Comparison of ENCODE assay signal across 11 mouse cellular contexts in the genomic region with DNA sequence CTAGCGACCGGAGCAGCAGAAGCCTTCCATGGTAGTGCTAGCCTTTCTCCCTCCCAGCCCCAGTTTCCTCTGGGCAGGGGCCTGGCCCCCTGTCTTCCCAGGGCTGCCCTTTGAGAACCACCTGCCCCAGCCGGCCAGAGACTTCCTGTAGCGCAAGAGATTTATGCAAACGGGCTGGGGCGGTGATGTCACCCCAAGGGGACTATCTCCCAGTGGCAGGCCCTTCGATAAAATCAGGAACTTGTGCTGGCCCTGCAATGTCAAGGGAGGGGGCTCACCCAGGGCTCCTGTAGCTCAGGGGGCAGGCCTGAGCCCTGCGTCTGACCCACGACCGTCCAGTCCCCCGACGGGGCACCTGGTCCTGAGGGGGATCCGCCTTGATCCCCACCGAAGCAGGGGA. TPM values are rescaled to one million over a fixed set of nuclear protein-coding genes. Genes with fewer than 3 reads are reported as not detected.
DNase-seq lines count a peak whose midpoint lies in the region; ATAC-seq and TF ChIP-seq lines count a peak whose summit lies in the region.
"Had no signal": no experiment of that assay in that cellular context is flagged by ENCODE, and none has a peak within 500 bp of the region (broad histone marks: within the 10 kb centered on the region; RNA-seq: fewer than 3 reads in every experiment).

No protein-coding gene starts in this region.

- TF ChIP-seq CTCF in intestine, postnatal 0 days (IDR thresholded peaks at IDR 0.05; ENCODE audit: low read depth), result no peak
- no peak for TF ChIP-seq CTCF in bone marrow, adult 2 months (IDR thresholded peaks at IDR 0.05; ENCODE audit: control insufficient read depth, insufficient read depth, low read length)

- H3K27ac ChIP-seq in intestine, embryonic 15.5 days, result no peak overlapping the region
- H3K27ac ChIP-seq in intestine, postnatal 0 days (ENCODE audit: low read depth, low read length), result no peak overlapping the region
- H3K27ac ChIP-seq in bone marrow, adult 2 months (ENCODE audit: control insufficient read depth, insufficient read depth, low read depth, low read length, poor library complexity), result peak overlapping the region; percentile 95
- no peak overlapping the region for H3K27ac ChIP-seq in liver, embryonic 11.5 days (ENCODE audit: low read depth, low read length)
- no peak overlapping the region for H3K27ac ChIP-seq in forebrain, embryonic 13.5 days
- H3K27ac ChIP-seq: embryonic facial prominence, embryonic 15.5 days; lung, embryonic 15.5 days had no signal

- no peak for ATAC-seq in intestine, embryonic 15.5 days
- ATAC-seq in intestine, postnatal 0 days, result no peak
- ATAC-seq in liver, embryonic 11.5 days (replicated peaks; ENCODE audit: low FRiP score), result peak; percentile 74
- ATAC-seq in neutrophil, adult 5-6 weeks (ENCODE audit: extremely low read depth, insufficient number of reproducible peaks, low FRiP score, poor library complexity, severe bottlenecking), result peak; percentile 81
- ATAC-seq in forebrain, embryonic 13.5 days, result no peak

- peak; percentile 68 for DNase-seq in liver, embryonic 11.5 days (ENCODE audit: low spot score)
- DNase-seq in urinary bladder, postnatal 36 days (ENCODE audit: low spot score in 2 of 2), result no peak
- DNase-seq in adipocyte (ENCODE audit: low spot score), result no peak
- DNase-seq: kidney, adult 18-20 months had no signal

- H3K27me3 ChIP-seq in intestine, embryonic 15.5 days (replicated peaks), result no peaks in the 10 kb centered on the region
- no peaks in the 10 kb centered on the region for H3K27me3 ChIP-seq in intestine, postnatal 0 days (replicated peaks; ENCODE audit: control insufficient read depth, insufficient read depth, low read length)
- H3K27me3 ChIP-seq in liver, embryonic 11.5 days (replicated peaks; ENCODE audit: control insufficient read depth, insufficient read depth, low read length), result no peaks in the 10 kb centered on the region
- H3K27me3 ChIP-seq in forebrain, embryonic 13.5 days, result no peaks in the 10 kb centered on the region
- H3K27me3 ChIP-seq: embryonic facial prominence, embryonic 15.5 days; lung, embryonic 15.5 days had no signal

- WGBS in intestine, embryonic 15.5 days, result 63% methylated on average over 14 of the region's 14 CpGs
- 73% methylated on average over 14 of the region's 14 CpGs for WGBS in intestine, postnatal 0 days
- WGBS in bone marrow, adult 2 months, result 2% methylated on average over 14 of the region's 14 CpGs
- WGBS in liver, embryonic 11.5 days, result 29% methylated on average over 14 of the region's 14 CpGs
- 75% methylated on average over 14 of the region's 14 CpGs for WGBS in forebrain, embryonic 13.5 days

- peak; percentile 59; the same call in 1 of the 2 replicates for TF ChIP-seq POLR2A in bone marrow, adult 2 months (IDR thresholded peaks at IDR 0.05; ENCODE audit: borderline replicate concordance, control insufficient read depth, low read depth, low read length)

- H3K4me1 ChIP-seq in intestine, embryonic 15.5 days (replicated peaks), result no peaks in the 10 kb centered on the region
- H3K4me1 ChIP-seq in intestine, postnatal 0 days (replicated peaks; ENCODE audit: control insufficient read depth, insufficient read depth, low read length), result no peaks in the 10 kb centered on the region
- H3K4me1 ChIP-seq in bone marrow, adult 2 months (ENCODE audit: control insufficient read depth, insufficient read depth, low read length), result peaks cover 3% of the 10 kb centered on the region
- peaks cover 16% of the 10 kb centered on the region for H3K4me1 ChIP-seq in liver, embryonic 11.5 days (replicated peaks; ENCODE audit: control insufficient read depth, insufficient read depth, low read length)
- H3K4me1 ChIP-seq in forebrain, embryonic 13.5 days, result no peaks in the 10 kb centered on the region
- H3K4me1 ChIP-seq: embryonic facial prominence, embryonic 15.5 days; lung, embryonic 15.5 days had no signal

- H3K9me3 ChIP-seq in intestine, embryonic 15.5 days, result no peaks in the 10 kb centered on the region
- H3K9me3 ChIP-seq in intestine, postnatal 0 days (ENCODE audit: control insufficient read depth), result no peaks in the 10 kb centered on the region
- no peaks in the 10 kb centered on the region for H3K9me3 ChIP-seq in liver, embryonic 11.5 days (ENCODE audit: control insufficient read depth, low read length)
- H3K9me3 ChIP-seq in forebrain, embryonic 13.5 days (replicated peaks), result no peaks in the 10 kb centered on the region
- H3K9me3 ChIP-seq: embryonic facial prominence, embryonic 15.5 days; lung, embryonic 15.5 days had no signal

- H3K9ac ChIP-seq in intestine, embryonic 15.5 days, result no peak overlapping the region
- no peak overlapping the region for H3K9ac ChIP-seq in intestine, postnatal 0 days (ENCODE audit: low read depth, low read length)
- peak overlapping the region; percentile 53 for H3K9ac ChIP-seq in liver, embryonic 11.5 days (ENCODE audit: low read depth, low read length)
- no peak overlapping the region for H3K9ac ChIP-seq in forebrain, embryonic 13.5 days
- H3K9ac ChIP-seq: embryonic facial prominence, embryonic 15.5 days; lung, embryonic 15.5 days had no signal

- no peak overlapping the region for H3K4me2 ChIP-seq in intestine, embryonic 15.5 days (replicated peaks)
- no peak overlapping the region for H3K4me2 ChIP-seq in intestine, postnatal 0 days (replicated peaks; ENCODE audit: low read depth)
- peak overlapping the region; percentile 52 for H3K4me2 ChIP-seq in liver, embryonic 11.5 days
- H3K4me2 ChIP-seq in forebrain, embryonic 13.5 days, result no peak overlapping the region
- H3K4me2 ChIP-seq: embryonic facial prominence, embryonic 15.5 days; lung, embryonic 15.5 days had no signal

- no peaks in the 10 kb centered on the region for H3K36me3 ChIP-seq in intestine, embryonic 15.5 days
- no peaks in the 10 kb centered on the region for H3K36me3 ChIP-seq in intestine, postnatal 0 days (ENCODE audit: control insufficient read depth, insufficient read depth)
- H3K36me3 ChIP-seq in liver, embryonic 11.5 days (ENCODE audit: control insufficient read depth, insufficient read depth, low read length), result no peaks in the 10 kb centered on the region
- no peaks in the 10 kb centered on the region for H3K36me3 ChIP-seq in forebrain, embryonic 13.5 days (ENCODE audit: poor library complexity, severe bottlenecking)
- H3K36me3 ChIP-seq: embryonic facial prominence, embryonic 15.5 days; lung, embryonic 15.5 days had no signal

- 0 out of 2 replicates have a peak overlapping the region, but pooled peaks have one; percentile 6 for H3K4me3 ChIP-seq in intestine, embryonic 15.5 days (replicated peaks)
- H3K4me3 ChIP-seq in intestine, postnatal 0 days (ENCODE audit: low read depth, low read length), result no peak overlapping the region
- H3K4me3 ChIP-seq in bone marrow, adult 2 months (replicated peaks; ENCODE audit: control insufficient read depth, low read depth, low read length), result peak overlapping the region; percentile 78
- H3K4me3 ChIP-seq in liver, embryonic 11.5 days (ENCODE audit: low read depth, low read length), result peak overlapping the region; percentile 37
- H3K4me3 ChIP-seq in forebrain, embryonic 13.5 days, result no peak overlapping the region
- H3K4me3 ChIP-seq: embryonic facial prominence, embryonic 15.5 days; lung, embryonic 15.5 days had no signal

RNA-seq across cellular contexts. Expression of gene Spi1, which starts 14.3 kb away (rescaled TPM):
- polyA plus RNA-seq in intestine, embryonic 15.5 days (2015; fragmentation: Nextera tagmentation; extraction: Ambion mirVana), result 7.9 and 8.9 TPM in 2 replicates
- 5.1 and 7.3 TPM in 2 replicates for polyA plus RNA-seq in intestine, postnatal 0 days (2015; fragmentation: Nextera tagmentation; extraction: Ambion mirVana)
- 28.0 and 65.7 TPM in 2 replicates for polyA plus RNA-seq in bone marrow, adult 2 months (2011; ENCODE audit: insufficient read depth, insufficient read length, low replicate concordance, missing spikeins)
- 19.5 and 22.7 TPM in 2 replicates for polyA plus RNA-seq in liver, embryonic 11.5 days (2014; fragmentation: Nextera tagmentation; extraction: Ambion mirVana)
- 388 and 389 TPM in 2 replicates for total RNA-seq in neutrophil, adult 5-6 weeks (2017)
- polyA plus RNA-seq in forebrain, embryonic 13.5 days (2015; fragmentation: Nextera tagmentation; extraction: Ambion mirVana), result 2.5 and 2.8 TPM in 2 replicates

RNA-seq across cellular contexts. Expression of gene Mybpc3, which starts 21.4 kb away (rescaled TPM):
- polyA plus RNA-seq in intestine, embryonic 15.5 days (2015; fragmentation: Nextera tagmentation; extraction: Ambion mirVana), result 0.05 and 0.06 TPM in 2 replicates
- polyA plus RNA-seq in intestine, postnatal 0 days (2015; fragmentation: Nextera tagmentation; extraction: Ambion mirVana), result not detected in 2 replicates
- 0.54 and 1.1 TPM in 2 replicates for polyA plus RNA-seq in bone marrow, adult 2 months (2011; ENCODE audit: insufficient read depth, insufficient read length, low replicate concordance, missing spikeins)
- polyA plus RNA-seq in liver, embryonic 11.5 days (2014; fragmentation: Nextera tagmentation; extraction: Ambion mirVana), result 1.2 and 5.0 TPM in 2 replicates
- total RNA-seq in neutrophil, adult 5-6 weeks (2017), result 1.3 and 2.1 TPM in 2 replicates
- polyA plus RNA-seq in forebrain, embryonic 13.5 days (2015; fragmentation: Nextera tagmentation; extraction: Ambion mirVana), result 0.23 TPM in 1 of 2 replicates, not detected in the other

RNA-seq across cellular contexts. Expression of gene Slc39a13, which starts 26.3 kb away (rescaled TPM):
- polyA plus RNA-seq in intestine, embryonic 15.5 days (2015; fragmentation: Nextera tagmentation; extraction: Ambion mirVana), result 26.5 and 32.4 TPM in 2 replicates
- polyA plus RNA-seq in intestine, postnatal 0 days (2015; fragmentation: Nextera tagmentation; extraction: Ambion mirVana), result 12.6 and 15.0 TPM in 2 replicates
- 6.8 and 15.6 TPM in 2 replicates for polyA plus RNA-seq in bone marrow, adult 2 months (2011; ENCODE audit: insufficient read depth, insufficient read length, low replicate concordance, missing spikeins)
- polyA plus RNA-seq in liver, embryonic 11.5 days (2014; fragmentation: Nextera tagmentation; extraction: Ambion mirVana), result 19.6 and 20.0 TPM in 2 replicates
- total RNA-seq in neutrophil, adult 5-6 weeks (2017), result 17.0 and 20.4 TPM in 2 replicates
- polyA plus RNA-seq in forebrain, embryonic 13.5 days (2015; fragmentation: Nextera tagmentation; extraction: Ambion mirVana), result 19.7 and 21.0 TPM in 2 replicates

RNA-seq across cellular contexts. Expression of gene Psmc3, which starts 42.7 kb away (rescaled TPM):
- polyA plus RNA-seq in intestine, embryonic 15.5 days (2015; fragmentation: Nextera tagmentation; extraction: Ambion mirVana), result 232 and 236 TPM in 2 replicates
- polyA plus RNA-seq in intestine, postnatal 0 days (2015; fragmentation: Nextera tagmentation; extraction: Ambion mirVana), result 155 and 163 TPM in 2 replicates
- 264 and 333 TPM in 2 replicates for polyA plus RNA-seq in bone marrow, adult 2 months (2011; ENCODE audit: insufficient read depth, insufficient read length, low replicate concordance, missing spikeins)
- 324 and 347 TPM in 2 replicates for polyA plus RNA-seq in liver, embryonic 11.5 days (2014; fragmentation: Nextera tagmentation; extraction: Ambion mirVana)
- 132 and 144 TPM in 2 replicates for total RNA-seq in neutrophil, adult 5-6 weeks (2017)
- 276 and 277 TPM in 2 replicates for polyA plus RNA-seq in forebrain, embryonic 13.5 days (2015; fragmentation: Nextera tagmentation; extraction: Ambion mirVana)

Comparison
In these comparisons a context has a peak if more than half of its experiments do, and no peak if none do; other contexts are left out.
1. H3K4me3 ChIP-seq: peak in intestine, embryonic 15.5 days (single experiment), bone marrow, adult 2 months (single experiment) and liver, embryonic 11.5 days (single experiment); none in intestine, postnatal 0 days (single experiment) and forebrain, embryonic 13.5 days (single experiment).
2. ATAC-seq: peak in liver, embryonic 11.5 days (single experiment) and neutrophil, adult 5-6 weeks (single experiment); none in intestine, embryonic 15.5 days (single experiment), intestine, postnatal 0 days (single experiment) and forebrain, embryonic 13.5 days (single experiment).